In genomic region chr9:42122441-42122840, GRCm38 (mm10) we compare ENCODE assay signal across 9 mouse cellular contexts. TPM values are rescaled to one million over a fixed set of nuclear protein-coding genes. Genes with fewer than 3 reads are reported as not detected.
A peak's percentile ranks its signal among the peaks of the same experiment; 100 is the strongest.
DNase-seq lines count a peak whose midpoint lies in the region; ATAC-seq lines count a peak whose summit lies in the region.
"Had no signal": no experiment of that assay in that cellular context is flagged by ENCODE, and none has a peak within 500 bp of the region (broad histone marks: within the 10 kb centered on the region; RNA-seq: fewer than 3 reads in every experiment).

No protein-coding gene starts in this region.

- peak overlapping the region; percentile 18; the same call in 1 of the 2 replicates for H3K4me2 ChIP-seq in hindbrain, embryonic 11.5 days (replicated peaks; ENCODE audit: low read depth, low read length)
- H3K4me2 ChIP-seq in neural tube, embryonic 11.5 days (ENCODE audit: low read depth) = 0 out of 2 replicates have a peak overlapping the region, but pooled peaks have one; percentile 2
- H3K4me2 ChIP-seq in stomach, embryonic 16.5 days (ENCODE audit: low read depth, low read length) = peak overlapping the region; percentile 91

- ATAC-seq in hindbrain, embryonic 11.5 days (ENCODE audit: low FRiP score) = no peak
- no peak for ATAC-seq in neural tube, embryonic 11.5 days (ENCODE audit: insufficient read depth, low FRiP score, low TSS enrichment)
- ATAC-seq in megakaryocyte, adult 5-6 weeks (ENCODE audit: poor library complexity, severe bottlenecking) = peak; percentile 66
- no peak for ATAC-seq in stomach, embryonic 16.5 days (ENCODE audit: insufficient read depth, low FRiP score)

- DNase-seq in hindbrain, embryonic 11.5 days (ENCODE audit: low spot score) = no peak
- no peak for DNase-seq in hindbrain, embryonic 10.5 days (ENCODE audit: low spot score)
- DNase-seq in neural tube, embryonic 11.5 days (ENCODE audit: low spot score) = no peak
- DNase-seq in neural tube, embryonic 10.5 days (ENCODE audit: extremely low spot score, low spot score) = no peak
- no peak for DNase-seq in frontal cortex, postnatal 10 days (ENCODE audit: low spot score in 2 of 2)
- no peak for DNase-seq in gastrocnemius, postnatal 4 days (ENCODE audit: low spot score in 2 of 2)
- DNase-seq: heart, postnatal 4 days had no signal

- H3K4me1 ChIP-seq in hindbrain, embryonic 11.5 days (replicated peaks; ENCODE audit: control insufficient read depth, insufficient read depth, low read length) = no peaks in the 10 kb centered on the region; the same call in 1 of the 2 replicates
- peaks cover 27% of the 10 kb centered on the region for H3K4me1 ChIP-seq in hindbrain, embryonic 10.5 days (replicated peaks)
- H3K4me1 ChIP-seq in neural tube, embryonic 11.5 days (ENCODE audit: control insufficient read depth, insufficient read depth, low read length) = no peaks in the 10 kb centered on the region
- H3K4me1 ChIP-seq in stomach, embryonic 16.5 days (ENCODE audit: control insufficient read depth, insufficient read depth, low read length) = peaks cover 23% of the 10 kb centered on the region

- no peaks in the 10 kb centered on the region for H3K36me3 ChIP-seq in hindbrain, embryonic 11.5 days (ENCODE audit: control insufficient read depth, insufficient read depth, low read length)
- H3K36me3 ChIP-seq in hindbrain, embryonic 10.5 days = no peaks in the 10 kb centered on the region
- H3K36me3 ChIP-seq in neural tube, embryonic 11.5 days (ENCODE audit: control insufficient read depth, insufficient read depth, low read length) = no peaks in the 10 kb centered on the region
- no peaks in the 10 kb centered on the region for H3K36me3 ChIP-seq in stomach, embryonic 16.5 days (ENCODE audit: control insufficient read depth, insufficient read depth, low read length)

- H3K9ac ChIP-seq in hindbrain, embryonic 11.5 days (ENCODE audit: low read depth, low read length) = no peak overlapping the region
- no peak overlapping the region for H3K9ac ChIP-seq in neural tube, embryonic 11.5 days (ENCODE audit: low read length)
- no peak overlapping the region; the same call in 1 of the 2 replicates for H3K9ac ChIP-seq in stomach, embryonic 16.5 days (ENCODE audit: low read length)

- no peak overlapping the region for H3K27ac ChIP-seq in hindbrain, embryonic 11.5 days (ENCODE audit: low read depth, low read length)
- no peak overlapping the region for H3K27ac ChIP-seq in hindbrain, embryonic 10.5 days
- no peak overlapping the region for H3K27ac ChIP-seq in neural tube, embryonic 11.5 days (ENCODE audit: low read depth, low read length)
- no peak overlapping the region for H3K27ac ChIP-seq in stomach, embryonic 16.5 days (ENCODE audit: low read length)

- H3K4me3 ChIP-seq in hindbrain, embryonic 11.5 days (ENCODE audit: low read depth, low read length) = no peak overlapping the region
- H3K4me3 ChIP-seq in hindbrain, embryonic 10.5 days = no peak overlapping the region
- H3K4me3 ChIP-seq in neural tube, embryonic 11.5 days (ENCODE audit: low read depth, low read length) = no peak overlapping the region
- peak overlapping the region; percentile 82 for H3K4me3 ChIP-seq in stomach, embryonic 16.5 days (replicated peaks; ENCODE audit: low read length)

- H3K9me3 ChIP-seq in hindbrain, embryonic 11.5 days (ENCODE audit: control insufficient read depth, low read length) = no peaks in the 10 kb centered on the region
- no peaks in the 10 kb centered on the region for H3K9me3 ChIP-seq in hindbrain, embryonic 10.5 days
- no peaks in the 10 kb centered on the region for H3K9me3 ChIP-seq in neural tube, embryonic 11.5 days (ENCODE audit: control insufficient read depth, low read length)
- H3K9me3 ChIP-seq in stomach, embryonic 16.5 days (replicated peaks; ENCODE audit: control insufficient read depth, low read length) = no peaks in the 10 kb centered on the region

- 90% methylated on average over 6 of the region's 6 CpGs for WGBS in hindbrain, embryonic 11.5 days
- WGBS in hindbrain, embryonic 10.5 days = 85% methylated on average over 6 of the region's 6 CpGs
- 81% methylated on average over 6 of the region's 6 CpGs for WGBS in neural tube, embryonic 11.5 days
- 79% methylated on average over 6 of the region's 6 CpGs for WGBS in stomach, embryonic 16.5 days

- peaks cover 7% of the 10 kb centered on the region for H3K27me3 ChIP-seq in hindbrain, embryonic 11.5 days (ENCODE audit: control insufficient read depth, insufficient read depth, low read length)
- peaks cover 57% of the 10 kb centered on the region for H3K27me3 ChIP-seq in hindbrain, embryonic 10.5 days (ENCODE audit: insufficient read depth, poor library complexity, severe bottlenecking)
- no peaks in the 10 kb centered on the region for H3K27me3 ChIP-seq in neural tube, embryonic 11.5 days (ENCODE audit: control insufficient read depth, insufficient read depth, low read length)
- H3K27me3 ChIP-seq in stomach, embryonic 16.5 days (ENCODE audit: control insufficient read depth, insufficient read depth, low read length) = no peaks in the 10 kb centered on the region

RNA-seq across cellular contexts. Expression of gene Sorl1, which starts 1.7 kb away (rescaled TPM):
- 7.4 and 7.6 TPM in 2 replicates for polyA plus RNA-seq in hindbrain, embryonic 11.5 days (2014; fragmentation: Nextera tagmentation; extraction: Ambion mirVana)
- 4.3 and 4.6 TPM in 2 replicates for polyA plus RNA-seq in hindbrain, embryonic 10.5 days (2016; fragmentation: Nextera tagmentation; extraction: Ambion mirVana)
- polyA plus RNA-seq in neural tube, embryonic 11.5 days (2014; fragmentation: Nextera tagmentation; extraction: Ambion mirVana) = 10.2 and 11.6 TPM in 2 replicates
- total RNA-seq in megakaryocyte, adult 5-6 weeks (2015) = 108 and 111 TPM in 2 replicates
- total RNA-seq in megakaryocyte, adult 5-6 weeks (2017) = 123 and 172 TPM in 2 replicates
- polyA plus RNA-seq in stomach, embryonic 16.5 days (2015; fragmentation: Nextera tagmentation; extraction: Ambion mirVana) = 12.0 and 12.9 TPM in 2 replicates
- total RNA-seq in gastrocnemius, postnatal 4 days (2021) = 10 to 100 TPM in 1 of 2 experiments, 1 to 10 TPM in 1; 9.6 to 12.9 TPM

Comparison
In these comparisons a context has a peak if more than half of its experiments do, and no peak if none do; other contexts are left out.
1. H3K4me2 ChIP-seq: peak in every context shown above with its lines; median percentile 91 in stomach, embryonic 16.5 days; 18 in hindbrain, embryonic 11.5 days; 2 in neural tube, embryonic 11.5 days.